Mouse (Mus musculus): ENCODE measurements at regions not wholly inside any gene's neighbourhood (a gene's known extent, or its start where the extent isn't known, plus 50 kb on each side); places are given as distances from the start of the nearest gene placed in this dataset.

DNA sequence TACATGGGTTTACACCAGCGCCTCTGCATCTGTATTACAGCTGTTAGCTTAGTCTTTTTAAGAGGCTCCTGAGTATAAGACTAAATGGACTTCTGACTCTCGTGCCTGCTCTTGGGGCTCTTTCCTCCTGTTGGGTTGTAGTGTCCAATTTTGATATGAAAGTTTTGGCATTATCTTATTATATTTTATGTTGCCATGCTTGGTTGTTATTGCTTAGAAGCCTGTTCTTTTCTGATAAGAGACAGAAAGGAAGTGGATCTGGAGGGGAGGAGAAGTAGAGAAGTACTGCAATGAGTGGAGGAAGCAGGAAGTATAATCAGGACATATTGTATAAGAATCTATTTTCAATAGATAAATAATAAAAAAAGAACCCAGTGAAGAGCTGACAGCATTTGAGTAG, 334.0 kb upstream of the C9orf72 start:
- DNase-seq (ENCODE audit: low spot score): no peak
- TF ChIP-seq CTCF (IDR thresholded peaks at IDR 0.05; ENCODE audit: low read depth, low read length) (no peak), GATA2 (IDR thresholded peaks at IDR 0.05; ENCODE audit: borderline replicate concordance, low read depth, low read length) (no peak), POLR2AphosphoS5 (IDR thresholded peaks at IDR 0.05; ENCODE audit: insufficient replicate concordance, low read depth, low read length) (no peak), TAL1 (conservative IDR thresholded peaks at IDR 0.05; ENCODE audit: low read depth, low read length) (no peak), GATA1 (IDR thresholded peaks at IDR 0.05; ENCODE audit: borderline replicate concordance, low read length) (no peak)
- H3K27me3 ChIP-seq (ENCODE audit: insufficient read depth, low read length): no peaks in the 10 kb centered on the region
- H3K4me1 ChIP-seq (ENCODE audit: insufficient read depth, low read depth, low read length): no peaks in the 10 kb centered on the region
- H3K36me3 ChIP-seq (replicated peaks): no peaks in the 10 kb centered on the region
- ATAC-seq (ENCODE audit: extremely low read depth, insufficient number of reproducible peaks, low FRiP score, poor library complexity, severe bottlenecking): peak; percentile 71
- no peaks in the 10 kb centered on the region for H3K9me3 ChIP-seq (replicated peaks)
- H3K4me3 ChIP-seq (ENCODE audit: low read depth, low read length): no peak overlapping the region

DNA sequence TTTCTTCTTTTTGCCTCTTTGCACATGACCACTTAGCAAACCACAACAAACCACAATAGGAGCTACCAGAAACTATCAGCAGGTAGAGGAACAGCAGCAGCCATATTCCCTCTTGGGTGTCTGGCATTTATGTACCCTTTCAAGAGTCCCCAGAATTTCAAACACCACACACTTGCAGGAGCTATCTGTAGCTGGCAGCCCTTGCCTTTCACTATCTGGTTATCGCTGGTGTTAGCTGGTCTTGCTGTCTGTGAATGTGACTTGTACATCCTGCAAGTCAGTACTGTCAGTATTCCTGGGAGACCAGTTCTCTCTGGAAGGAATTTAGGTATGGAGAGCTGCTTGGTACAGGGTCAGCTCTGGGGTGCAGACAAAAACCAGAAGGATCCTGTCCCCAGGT, 327.3 kb upstream of the C9orf72 start:
- H3K9me3 ChIP-seq (replicated peaks): no peaks in the 10 kb centered on the region
- ATAC-seq (ENCODE audit: extremely low read depth, insufficient number of reproducible peaks, low FRiP score, poor library complexity, severe bottlenecking) (no peak), DNase-seq (ENCODE audit: low spot score) (no peak)
- no peaks in the 10 kb centered on the region for H3K4me1 ChIP-seq (ENCODE audit: insufficient read depth, low read depth, low read length)
- TF ChIP-seq GATA1 (IDR thresholded peaks at IDR 0.05; ENCODE audit: borderline replicate concordance, low read length): no peak
- no peak for TF ChIP-seq POLR2AphosphoS5 (IDR thresholded peaks at IDR 0.05; ENCODE audit: insufficient replicate concordance, low read depth, low read length)
- TF ChIP-seq TAL1 (conservative IDR thresholded peaks at IDR 0.05; ENCODE audit: low read depth, low read length): no peak
- H3K27me3 ChIP-seq (ENCODE audit: insufficient read depth, low read length): no peaks in the 10 kb centered on the region
- H3K4me3 ChIP-seq (ENCODE audit: low read depth, low read length): no peak overlapping the region
- H3K36me3 ChIP-seq (replicated peaks): no peaks in the 10 kb centered on the region

DNA sequence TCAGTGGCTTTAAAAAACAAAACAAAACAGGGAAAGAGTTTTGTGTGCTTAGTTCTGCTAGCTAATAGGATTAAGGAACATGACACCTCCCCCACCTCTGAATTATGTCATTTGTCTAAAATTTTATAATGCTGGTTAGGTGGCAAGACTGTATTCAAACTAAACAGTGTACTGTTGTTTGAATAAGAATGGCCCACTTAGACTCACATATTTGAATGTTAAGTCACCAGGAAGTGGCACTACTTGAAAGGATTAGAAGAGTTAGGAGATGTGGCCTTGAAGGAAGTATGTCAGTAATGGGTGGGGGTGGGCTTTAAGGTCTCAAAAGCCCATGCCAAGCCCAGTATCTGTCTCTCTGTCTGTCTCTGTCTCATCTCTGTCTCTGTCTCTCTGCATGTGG, 326.0 kb upstream of the C9orf72 start:
- no peak for DNase-seq (ENCODE audit: low spot score)
- Histone ChIP-seq H3K9me3 (replicated peaks) (no peaks in the 10 kb centered on the region), H3K27me3 (ENCODE audit: insufficient read depth, low read length) (no peaks in the 10 kb centered on the region), H3K4me3 (ENCODE audit: low read depth, low read length) (no peak overlapping the region), H3K4me1 (ENCODE audit: insufficient read depth, low read depth, low read length) (no peaks in the 10 kb centered on the region), H3K36me3 (replicated peaks) (no peaks in the 10 kb centered on the region)
- TF ChIP-seq GATA1 (IDR thresholded peaks at IDR 0.05; ENCODE audit: borderline replicate concordance, low read length) (no peak), GATA2 (IDR thresholded peaks at IDR 0.05; ENCODE audit: borderline replicate concordance, low read depth, low read length) (no peak), CTCF (IDR thresholded peaks at IDR 0.05; ENCODE audit: low read depth, low read length) (no peak), TAL1 (conservative IDR thresholded peaks at IDR 0.05; ENCODE audit: low read depth, low read length) (no peak), POLR2AphosphoS5 (IDR thresholded peaks at IDR 0.05; ENCODE audit: insufficient replicate concordance, low read depth, low read length) (no peak)
- ATAC-seq (ENCODE audit: extremely low read depth, insufficient number of reproducible peaks, low FRiP score, poor library complexity, severe bottlenecking): no peak

DNA sequence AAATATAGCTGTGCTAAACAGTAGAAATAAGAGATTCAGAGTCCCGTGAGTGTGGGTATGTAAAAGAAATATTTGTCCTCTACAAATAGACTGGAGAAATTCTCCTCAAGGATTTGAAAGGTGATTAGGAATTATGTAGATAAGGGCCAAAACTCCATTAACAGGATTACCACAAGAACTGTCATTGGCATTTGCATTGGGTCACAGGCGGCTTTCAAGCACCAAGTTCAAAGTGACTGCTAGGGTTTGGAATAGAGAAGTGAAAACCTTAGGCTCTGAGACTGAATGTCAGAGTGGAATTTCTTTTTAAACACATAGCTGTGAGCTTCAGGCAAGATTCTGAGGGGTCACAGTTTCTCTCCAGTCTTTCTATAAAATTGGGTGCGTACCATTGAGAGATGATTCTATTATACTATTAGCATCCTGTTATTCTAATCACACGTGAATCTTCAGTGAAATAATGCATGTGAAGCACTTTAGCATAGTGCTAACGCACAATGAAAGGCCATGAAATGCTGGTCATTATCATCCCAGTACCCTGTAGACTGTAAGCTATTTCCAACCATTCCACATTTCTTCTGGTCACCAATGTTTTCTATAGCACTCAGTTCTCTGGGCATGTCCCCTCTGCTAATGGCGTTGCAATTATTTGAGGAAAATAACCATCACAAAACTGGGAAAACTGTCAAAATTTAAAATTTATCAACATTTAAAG, 308.7 kb upstream of the C9orf72 start:
- Histone ChIP-seq H3K4me3 (ENCODE audit: low read depth, low read length) (no peak overlapping the region), H3K4me1 (ENCODE audit: insufficient read depth, low read depth, low read length) (no peaks in the 10 kb centered on the region), H3K27me3 (ENCODE audit: insufficient read depth, low read length) (no peaks in the 10 kb centered on the region), H3K9me3 (replicated peaks) (no peaks in the 10 kb centered on the region), H3K36me3 (replicated peaks) (no peaks in the 10 kb centered on the region)
- no peak for DNase-seq (ENCODE audit: low spot score)
- ATAC-seq (ENCODE audit: extremely low read depth, insufficient number of reproducible peaks, low FRiP score, poor library complexity, severe bottlenecking): no peak
- TF ChIP-seq CTCF (IDR thresholded peaks at IDR 0.05; ENCODE audit: low read depth, low read length): no peak
- TF ChIP-seq POLR2AphosphoS5 (IDR thresholded peaks at IDR 0.05; ENCODE audit: insufficient replicate concordance, low read depth, low read length): no peak
- TF ChIP-seq GATA2 (IDR thresholded peaks at IDR 0.05; ENCODE audit: borderline replicate concordance, low read depth, low read length): no peak
- no peak for TF ChIP-seq TAL1 (conservative IDR thresholded peaks at IDR 0.05; ENCODE audit: low read depth, low read length)
- TF ChIP-seq GATA1 (IDR thresholded peaks at IDR 0.05; ENCODE audit: borderline replicate concordance, low read length): no peak

DNA sequence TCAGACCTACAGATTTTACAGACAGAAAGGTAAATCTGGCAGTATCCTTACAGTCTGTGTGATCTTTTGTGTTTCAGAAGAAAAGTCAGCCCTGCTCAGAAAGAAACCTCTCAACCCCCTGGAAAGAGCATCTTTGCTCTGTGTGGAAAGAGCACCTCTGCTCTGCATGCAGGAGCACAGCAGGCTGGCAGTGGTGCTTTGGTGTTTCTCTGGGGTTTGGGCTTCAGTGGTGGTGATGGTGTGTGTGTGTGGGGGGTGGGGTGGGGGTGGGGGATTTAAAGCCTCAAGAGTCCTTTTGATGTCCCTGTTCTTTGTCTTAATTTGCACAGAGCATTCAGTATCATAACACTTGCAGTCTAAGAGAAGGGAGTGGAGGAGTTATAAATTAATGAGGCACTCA, 308.2 kb upstream of the C9orf72 start:
- Histone ChIP-seq H3K27me3 (ENCODE audit: insufficient read depth, low read length) (no peaks in the 10 kb centered on the region), H3K9me3 (replicated peaks) (no peaks in the 10 kb centered on the region), H3K36me3 (replicated peaks) (no peaks in the 10 kb centered on the region), H3K4me1 (ENCODE audit: insufficient read depth, low read depth, low read length) (no peaks in the 10 kb centered on the region), H3K4me3 (ENCODE audit: low read depth, low read length) (no peak overlapping the region)
- ATAC-seq (ENCODE audit: extremely low read depth, insufficient number of reproducible peaks, low FRiP score, poor library complexity, severe bottlenecking): no peak
- TF ChIP-seq GATA1 (IDR thresholded peaks at IDR 0.05; ENCODE audit: borderline replicate concordance, low read length): no peak
- no peak for TF ChIP-seq CTCF (IDR thresholded peaks at IDR 0.05; ENCODE audit: low read depth, low read length)
- no peak for TF ChIP-seq GATA2 (IDR thresholded peaks at IDR 0.05; ENCODE audit: borderline replicate concordance, low read depth, low read length)
- TF ChIP-seq POLR2AphosphoS5 (IDR thresholded peaks at IDR 0.05; ENCODE audit: insufficient replicate concordance, low read depth, low read length): no peak
- no peak for TF ChIP-seq TAL1 (conservative IDR thresholded peaks at IDR 0.05; ENCODE audit: low read depth, low read length)
- DNase-seq (ENCODE audit: low spot score): no peak
